ENCODE assay signal across 32 mouse cellular contexts in the genomic region with DNA sequence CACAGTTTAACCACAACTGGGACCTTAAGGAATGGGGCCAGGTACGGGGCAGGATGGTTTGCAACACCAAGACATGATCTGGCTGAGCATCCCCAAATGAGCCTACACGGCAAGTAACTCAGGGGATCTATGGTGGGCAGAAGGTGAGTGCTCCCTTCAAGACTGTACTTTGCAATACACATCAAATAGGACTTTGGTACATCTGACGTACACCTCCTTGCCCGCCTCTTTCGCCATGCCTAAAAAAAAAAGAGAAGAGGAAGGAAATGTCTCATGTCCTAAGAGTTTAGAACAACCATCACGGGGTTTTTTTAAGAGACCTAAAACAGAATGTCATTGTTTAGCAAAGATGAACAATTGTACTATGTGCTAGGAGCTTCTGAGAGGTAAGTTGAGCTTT. TPM values are rescaled to one million over a fixed set of nuclear protein-coding genes. Genes with fewer than 3 reads are reported as not detected.
DNase-seq lines count a peak whose midpoint lies in the region; ATAC-seq and TF ChIP-seq lines count a peak whose summit lies in the region.
"Had no signal": no experiment of that assay in that cellular context is flagged by ENCODE, and none has a peak within 500 bp of the region (broad histone marks: within the 10 kb centered on the region; RNA-seq: fewer than 3 reads in every experiment).

A gene (plus strand): TSS at position 269 of the 400 bp plus-strand sequence.

- H3K9ac ChIP-seq in hindbrain, embryonic 11.5 days (ENCODE audit: low read depth, low read length), result no peak within 1 kb of the TSS
- H3K9ac ChIP-seq: embryonic facial prominence, embryonic 15.5 days; forebrain, embryonic 13.5 days; hindbrain, embryonic 14.5 days; limb, embryonic 12.5 days; liver, embryonic 13.5 days; midbrain, embryonic 12.5 days; neural tube, embryonic 13.5 days had no signal

- TF ChIP-seq CTCF in spleen, adult 2 months (IDR thresholded peaks at IDR 0.05; ENCODE audit: extremely low read depth, insufficient read depth, insufficient read length, insufficient replicate concordance), result no peak

- WGBS in spleen, adult 2 months, result 60% methylated on average over 6 of the region's 6 CpGs
- WGBS in hindbrain, embryonic 11.5 days, result 84% methylated on average over 6 of the region's 6 CpGs

- DNase-seq in spleen, adult 2 months (ENCODE audit: low read depth in 1 of 2, low spot score in 2 of 2), result no peak
- no peak for DNase-seq in spleen, postnatal 4 days (ENCODE audit: low spot score in 2 of 2)
- DNase-seq in hindbrain, embryonic 11.5 days (ENCODE audit: low spot score), result no peak
- no peak for DNase-seq in urinary bladder, adult 18-20 months (ENCODE audit: low spot score in 2 of 2)
- no peak for DNase-seq in yolk sac, embryonic 10.5 days (ENCODE audit: low spot score)
- DNase-seq: adrenal gland, adult 8-10 months; B cell, adult 2 months; cerebellum, adult 11-12 months; cerebellum, adult 9-11 months; gastrocnemius, postnatal 10 days; heart, postnatal 36 days; kidney, adult 9 months; kidney, postnatal 14 days; liver, embryonic 13.5 days; lung, adult 2 months; lung, postnatal 10 days; retina, postnatal 1 day; right cerebral cortex, postnatal 14 days; thymus, adult 18-20 months; thymus, postnatal 25 days had no signal

- no peaks in the 10 kb centered on the region for H3K27me3 ChIP-seq in spleen, adult 2 months (ENCODE audit: control insufficient read depth, insufficient read depth, low read length)
- no peaks in the 10 kb centered on the region for H3K27me3 ChIP-seq in hindbrain, embryonic 11.5 days (ENCODE audit: control insufficient read depth, insufficient read depth, low read length)
- H3K27me3 ChIP-seq: embryonic facial prominence, embryonic 15.5 days; forebrain, embryonic 13.5 days; limb, embryonic 12.5 days; liver, embryonic 13.5 days; midbrain, embryonic 12.5 days; neural tube, embryonic 13.5 days had no signal

- no peak within 1 kb of the TSS for H3K4me3 ChIP-seq in spleen, adult 2 months (ENCODE audit: extremely low read depth, insufficient read depth, insufficient read length)
- no peak within 1 kb of the TSS for H3K4me3 ChIP-seq in hindbrain, embryonic 11.5 days (ENCODE audit: low read depth, low read length)
- H3K4me3 ChIP-seq: embryonic facial prominence, embryonic 10.5 days; embryonic facial prominence, embryonic 15.5 days; forebrain, embryonic 13.5 days; left cerebral cortex, adult 2 months; limb, embryonic 12.5 days; liver, embryonic 13.5 days; midbrain, embryonic 12.5 days; neural tube, embryonic 13.5 days had no signal

- peak; percentile 80 for ATAC-seq in granulocyte monocyte progenitor cell, adult 5-6 weeks (replicated peaks; ENCODE audit: poor library complexity, severe bottlenecking)
- peak; percentile 77 for ATAC-seq in megakaryocyte progenitor cell, adult 5-6 weeks (replicated peaks; ENCODE audit: poor library complexity)
- no peak for ATAC-seq in hindbrain, embryonic 11.5 days (ENCODE audit: low FRiP score)
- ATAC-seq: forebrain, embryonic 13.5 days; intestine, postnatal 0 days had no signal

- H3K9me3 ChIP-seq in hindbrain, embryonic 11.5 days (ENCODE audit: control insufficient read depth, low read length), result no peaks in the 10 kb centered on the region
- H3K9me3 ChIP-seq: embryonic facial prominence, embryonic 10.5 days; embryonic facial prominence, embryonic 15.5 days; forebrain, embryonic 13.5 days; limb, embryonic 12.5 days; liver, embryonic 13.5 days; midbrain, embryonic 12.5 days; neural tube, embryonic 13.5 days had no signal

- TF ChIP-seq POLR2A in spleen, adult 2 months (IDR thresholded peaks at IDR 0.05; ENCODE audit: low read depth, low read length), result no peak

- H3K4me1 ChIP-seq in spleen, adult 2 months (ENCODE audit: control insufficient read depth, insufficient read depth, insufficient read length), result peaks cover 1% of the 10 kb centered on the region; the same call in 1 of the 2 replicates
- no peaks in the 10 kb centered on the region for H3K4me1 ChIP-seq in hindbrain, embryonic 11.5 days (replicated peaks; ENCODE audit: control insufficient read depth, insufficient read depth, low read length)
- H3K4me1 ChIP-seq: embryonic facial prominence, embryonic 10.5 days; embryonic facial prominence, embryonic 15.5 days; forebrain, embryonic 13.5 days; limb, embryonic 12.5 days; liver, embryonic 13.5 days; midbrain, embryonic 12.5 days; neural tube, embryonic 13.5 days had no signal

- H3K36me3 ChIP-seq in spleen, adult 2 months (ENCODE audit: control insufficient read depth, insufficient read depth, low read length), result no peaks in the 10 kb centered on the region
- H3K36me3 ChIP-seq in hindbrain, embryonic 11.5 days (ENCODE audit: control insufficient read depth, insufficient read depth, low read length), result no peaks in the 10 kb centered on the region
- H3K36me3 ChIP-seq: embryonic facial prominence, embryonic 10.5 days; embryonic facial prominence, embryonic 15.5 days; limb, embryonic 12.5 days; liver, embryonic 13.5 days; midbrain, embryonic 12.5 days; neural tube, embryonic 13.5 days had no signal

- no peak within 1 kb of the TSS for H3K4me2 ChIP-seq in hindbrain, embryonic 11.5 days (replicated peaks; ENCODE audit: low read depth, low read length)
- H3K4me2 ChIP-seq: embryonic facial prominence, embryonic 15.5 days; forebrain, embryonic 13.5 days; heart, embryonic 11.5 days; hindbrain, embryonic 14.5 days; limb, embryonic 12.5 days; liver, embryonic 13.5 days; midbrain, embryonic 12.5 days; neural tube, embryonic 13.5 days had no signal

- H3K27ac ChIP-seq in spleen, adult 2 months (ENCODE audit: insufficient read depth, low read length), result peak within 1 kb of the TSS; percentile 46; the same call in 1 of the 2 replicates
- H3K27ac ChIP-seq in hindbrain, embryonic 11.5 days (ENCODE audit: low read depth, low read length), result no peak within 1 kb of the TSS
- H3K27ac ChIP-seq: embryonic facial prominence, embryonic 10.5 days; embryonic facial prominence, embryonic 15.5 days; forebrain, embryonic 13.5 days; hindbrain, embryonic 14.5 days; left cerebral cortex, adult 2 months; limb, embryonic 12.5 days; liver, embryonic 13.5 days; midbrain, embryonic 12.5 days; neural tube, embryonic 13.5 days had no signal

RNA-seq across cellular contexts. Expression of the gene that starts here (rescaled TPM):
- polyA plus RNA-seq in spleen, adult 2 months (2012; rRNA removed), result 2.3 and 2.4 TPM in 2 replicates
- 0.39 and 0.96 TPM in 2 replicates for total RNA-seq in granulocyte monocyte progenitor cell, adult 5-6 weeks (2014; fragmentation: Nextera tagmentation)
- total RNA-seq in granulocyte monocyte progenitor cell, adult 5-6 weeks (2017), result 1.8 and 2.0 TPM in 2 replicates
- total RNA-seq in megakaryocyte progenitor cell, adult 5-6 weeks (2015), result 1.3 and 1.6 TPM in 2 replicates
- 1.00 and 1.4 TPM in 2 replicates for total RNA-seq in megakaryocyte progenitor cell, adult 5-6 weeks (2017)
- 0.35 and 0.51 TPM in 2 replicates for polyA plus RNA-seq in hindbrain, embryonic 11.5 days (2014; fragmentation: Nextera tagmentation; extraction: Ambion mirVana)
